Mouse (Mus musculus) cortical plate, adult 2 months (tissue): ENCODE data around the gene Ccr9.

Source experiments
- CTCF ChIP-seq: fragments of 200-500 bp; IDR thresholded peaks from 2 replicates; pipeline ENCODE4 v1.5.1; 2011; ENCODE audit warnings: mild to moderate bottlenecking, control low read depth, low read length; ENCODE audit not compliant: insufficient read depth; ENCODE audit errors: extremely low read depth
- POLR2A ChIP-seq: fragments of 200-500 bp; IDR thresholded peaks from 2 replicates; pipeline ENCODE4 v1.6.1; 2011; ENCODE audit warnings: mild to moderate bottlenecking, low read length, control low read depth; ENCODE audit not compliant: insufficient read depth; ENCODE audit errors: extremely low read depth

- TF ChIP-seq POLR2A (no peak), CTCF (no peak)
These were observed 148.4 kb downstream of the Ccr9 start for GRCm38 (mm10) chr9:123826631-123827030.
